Mouse (Mus musculus) limb, embryonic 14.5 days (tissue): ENCODE measurements around the gene Cbx3. TPM values are rescaled to one million over a fixed set of nuclear protein-coding genes. Genes with fewer than 3 reads are reported as not detected.

Experiments used
- ATAC-seq: fragments of 200-750 bp; cut with Nextera tagmentation; 2 replicates; pipeline ENCODE4 v1.8.0; 2017; ENCODE audit warnings: low read depth, moderate number of reproducible peaks, moderate TSS enrichment; ENCODE audit not compliant: low FRiP score
- DNase-seq: peaks from one replicate; pipeline ENCODE4 v3.0.0-alpha.2; 2015; ENCODE audit warnings: low spot score
- H3K27ac ChIP-seq: fragments of 300-500 bp; sonication (generic); replicated peaks from 2 replicates; pipeline ENCODE4 v1.5.1; 2014; ENCODE audit warnings: low read depth, mild to moderate bottlenecking, low read length, moderate library complexity, mixed read lengths
- H3K27me3 ChIP-seq: fragments of 300-500 bp; sonication (generic); 2 replicates; pipeline ENCODE4 v1.6.1; 2014; ENCODE audit warnings: low read length, mixed read lengths; ENCODE audit not compliant: control insufficient read depth, insufficient read depth
- H3K36me3 ChIP-seq: fragments of 300-500 bp; sonication (generic); 2 replicates; pipeline ENCODE4 v1.6.1; 2014; ENCODE audit warnings: mild to moderate bottlenecking, low read length, moderate library complexity, mixed read lengths; ENCODE audit not compliant: control insufficient read depth, insufficient read depth
- H3K4me1 ChIP-seq: fragments of 300-500 bp; sonication (generic); 2 replicates; pipeline ENCODE4 v1.6.1; 2014; ENCODE audit warnings: antibody characterized with exemption, low read length, mixed read lengths; ENCODE audit not compliant: control insufficient read depth, insufficient read depth
- H3K4me2 ChIP-seq: fragments of 300-500 bp; sonication (generic); replicated peaks from 2 replicates; pipeline ENCODE4 v1.6.1; 2014; ENCODE audit warnings: low read depth, mild to moderate bottlenecking, low read length, moderate library complexity; ENCODE audit not compliant: severe bottlenecking
- H3K4me3 ChIP-seq: fragments of 300-500 bp; sonication (generic); replicated peaks from 2 replicates; pipeline ENCODE4 v1.5.1; 2014; ENCODE audit warnings: low read length
- H3K9ac ChIP-seq: fragments of 300-500 bp; sonication (generic); 2 replicates; pipeline ENCODE4 v1.6.1; 2014; ENCODE audit warnings: mild to moderate bottlenecking, low read depth, low read length, moderate library complexity; ENCODE audit not compliant: severe bottlenecking
- H3K9me3 ChIP-seq: fragments of 300-500 bp; sonication (generic); 2 replicates; pipeline ENCODE4 v1.6.1; 2016; ENCODE audit warnings: low read length; ENCODE audit not compliant: control insufficient read depth
- POLR2A ChIP-seq: fragments of 200-500 bp; IDR thresholded peaks from 2 replicates; pipeline ENCODE4 v1.8.0; 2012; ENCODE audit warnings: inconsistent platforms, mild to moderate bottlenecking, moderate library complexity, borderline replicate concordance; ENCODE audit not compliant: insufficient read depth, insufficient read length; ENCODE audit errors: extremely low read depth
- WGBS: fragments of 180-500 bp; shearing (Covaris S2); extraction: QIAGEN DNeasy Blood & Tissue Kit; methylation state at CpG from one replicate; pipeline ENCODE4 v1.1.7; 2014; 5-methylcytosine and 5-hydroxymethylcytosine counted together
- polyA plus RNA-seq, 2 experiments: library from polyadenylated mRNA; depleted of rRNA in 1 of 2; stranded (reverse) in 1 of 2; unstranded in 1 of 2; fragments of >200 nt; fragmentation: Nextera tagmentation in 1 of 2; extraction: Ambion mirVana in 1 of 2; gene quantifications; 2 replicates each; pipeline versions ENCODE4 v1.2.1 to v1.2.3; 2012 to 2014

The Cbx3 gene
- polyA plus RNA-seq (2012; rRNA removed) (93.6 and 120 TPM in 2 replicates), polyA plus RNA-seq (2014; fragmentation: Nextera tagmentation; extraction: Ambion mirVana) (444 and 459 TPM in 2 replicates)

GRCm38 (mm10) chr6:51470311-51471178, at the start of gene Cbx3:
Gene Cbx3 (plus strand): TSS chr6:51470360.
- Histone ChIP-seq H3K27me3 (no peaks in the 10 kb centered on the region), H3K4me2 (peak within 1 kb of the TSS; percentile 66), H3K4me3 (peak within 1 kb of the TSS; percentile 99), H3K9ac (peak within 1 kb of the TSS; percentile 100), H3K27ac (peak within 1 kb of the TSS; percentile 100), H3K36me3 (peaks cover 47% of the 10 kb centered on the region), H3K4me1 (peaks cover 25% of the 10 kb centered on the region), H3K9me3 (no peaks in the 10 kb centered on the region)
- WGBS: under 1% methylated on average over 52 of the region's 99 CpGs
- DNase-seq (peak; percentile 93), ATAC-seq (peak; percentile 81)
- TF ChIP-seq POLR2A: peak; percentile 53; the same call in 1 of the 2 replicates

- DNase-seq (no peak), ATAC-seq (no peak)
- H3K36me3 ChIP-seq: no peaks in the 10 kb centered on the region
- H3K9ac ChIP-seq: no peak overlapping the region
- TF ChIP-seq POLR2A: no peak
- no peak overlapping the region for H3K4me2 ChIP-seq
- no peaks in the 10 kb centered on the region for H3K4me1 ChIP-seq
- 43% methylated on average over 11 of the region's 11 CpGs for WGBS
- no peaks in the 10 kb centered on the region for H3K27me3 ChIP-seq
- no peak overlapping the region for H3K4me3 ChIP-seq
- H3K9me3 ChIP-seq: no peaks in the 10 kb centered on the region
- no peak overlapping the region for H3K27ac ChIP-seq
Observed at GRCm38 (mm10) chr6:51423466-51424122, 46.6 kb upstream of the Cbx3 start.

GRCm38 (mm10) chr6:51424537-51424936, 45.6 kb upstream of the Cbx3 start:
- H3K4me3 ChIP-seq: no peak overlapping the region
- no peaks in the 10 kb centered on the region for H3K4me1 ChIP-seq
- H3K27ac ChIP-seq: no peak overlapping the region
- no peaks in the 10 kb centered on the region for H3K27me3 ChIP-seq
- no peak for DNase-seq
- no peaks in the 10 kb centered on the region for H3K36me3 ChIP-seq
- H3K4me2 ChIP-seq: no peak overlapping the region
- ATAC-seq: no peak
- H3K9me3 ChIP-seq: no peaks in the 10 kb centered on the region
- no peak overlapping the region for H3K9ac ChIP-seq
- WGBS: 93% methylated on average over 2 of the region's 2 CpGs
- no peak for TF ChIP-seq POLR2A

GRCm38 (mm10) chr6:51432535-51433397, 37.4 kb upstream of the Cbx3 start, which contains the start of gene Nfe2l3:
Gene Nfe2l3 (plus strand): TSS chr6:51432670.
- Histone ChIP-seq H3K9ac (peak within 1 kb of the TSS; percentile 57), H3K36me3 (no peaks in the 10 kb centered on the region), H3K4me2 (peak within 1 kb of the TSS; percentile 97), H3K27me3 (peaks cover 24% of the 10 kb centered on the region), H3K4me3 (peak within 1 kb of the TSS; percentile 50), H3K4me1 (peaks cover 13% of the 10 kb centered on the region), H3K27ac (no peak within 1 kb of the TSS), H3K9me3 (no peaks in the 10 kb centered on the region)
- DNase-seq (no peak), ATAC-seq (peak; percentile 44; the same call in 1 of the 2 replicates)
- TF ChIP-seq POLR2A: no peak
- under 1% methylated on average over 69 of the region's 74 CpGs for WGBS
